Mouse (Mus musculus) ES-Bruce4 (cell line): ENCODE measurements at regions not wholly inside any gene's neighbourhood (a gene's known extent, or its start where the extent isn't known, plus 50 kb on each side); places are given as distances from the start of the nearest gene placed in this dataset.

Source experiments
- H3K27ac ChIP-seq: 2 replicates; pipeline ENCODE4 v1.5.1; 2012; ENCODE audit warnings: low read length, inconsistent platforms; ENCODE audit not compliant: insufficient read depth
- H3K27me3 ChIP-seq: 2 replicates; pipeline ENCODE4 v1.6.1; 2012; ENCODE audit warnings: mild to moderate bottlenecking, low read length, inconsistent platforms; ENCODE audit not compliant: control insufficient read depth, poor library complexity, insufficient read depth, severe bottlenecking
- H3K36me3 ChIP-seq: 2 replicates; pipeline ENCODE4 v1.6.1; 2012; ENCODE audit warnings: inconsistent platforms, mild to moderate bottlenecking, low read length, moderate library complexity; ENCODE audit not compliant: control insufficient read depth, poor library complexity, insufficient read depth, severe bottlenecking
- H3K4me1 ChIP-seq: one replicate; pipeline ENCODE4 v1.8.1; 2011; ENCODE audit warnings: low read length; ENCODE audit not compliant: control insufficient read depth, insufficient read depth
- H3K4me3 ChIP-seq: 2 replicates; pipeline ENCODE4 v1.5.1; 2011; ENCODE audit warnings: low read depth, mild to moderate bottlenecking, low read length
- H3K9ac ChIP-seq: 2 replicates; pipeline ENCODE4 v1.6.1; 2012; ENCODE audit warnings: low read depth, mild to moderate bottlenecking, inconsistent platforms; ENCODE audit not compliant: poor library complexity, severe bottlenecking
- H3K9me3 ChIP-seq: replicated peaks from 2 replicates; pipeline ENCODE4 v1.6.1; 2012; ENCODE audit warnings: mild to moderate bottlenecking, low read length, inconsistent platforms; ENCODE audit not compliant: control insufficient read depth, poor library complexity, insufficient read depth, severe bottlenecking
- CTCF ChIP-seq: IDR thresholded peaks from one replicate; pipeline ENCODE4 v1.8.1; 2011; ENCODE audit warnings: low read depth, low read length
- EP300 ChIP-seq: IDR thresholded peaks from 2 replicates; pipeline ENCODE4 v1.6.1; 2011; ENCODE audit warnings: low read depth, low read length; ENCODE audit not compliant: insufficient read depth
- POLR2A ChIP-seq: IDR thresholded peaks from one replicate; pipeline ENCODE4 v1.8.1; 2011; ENCODE audit warnings: low read length; ENCODE audit not compliant: insufficient read depth

DNA sequence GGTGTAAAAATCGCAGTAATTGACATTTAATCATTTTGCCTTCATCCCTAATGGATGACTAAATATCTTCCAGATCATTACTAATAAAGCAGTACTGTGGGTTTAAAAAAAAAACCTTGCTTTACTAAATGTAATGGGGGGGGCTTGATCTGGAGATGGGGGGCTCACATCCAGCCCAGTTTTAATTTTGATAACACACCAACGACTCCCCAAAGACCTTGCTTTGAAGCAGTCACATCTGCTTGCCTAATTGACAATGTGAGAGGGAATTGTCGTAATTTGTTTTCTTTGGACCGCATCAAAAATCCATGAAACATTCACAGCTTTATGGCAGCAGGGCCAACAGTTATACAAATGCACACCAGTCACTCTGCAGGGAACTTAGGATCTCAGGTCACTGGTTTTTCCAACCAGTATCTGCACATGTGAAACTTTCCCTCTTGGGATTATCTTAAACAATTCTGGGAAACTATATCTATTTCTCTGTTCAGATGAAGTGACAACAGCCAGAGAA lies 61.1 kb upstream of the Csrp2 start:
- Histone ChIP-seq H3K4me3 (no peak overlapping the region), H3K9ac (no peak overlapping the region), H3K4me1 (peaks cover 7% of the 10 kb centered on the region), H3K9me3 (no peaks in the 10 kb centered on the region), H3K27me3 (no peaks in the 10 kb centered on the region), H3K36me3 (no peaks in the 10 kb centered on the region), H3K27ac (no peak overlapping the region)
- TF ChIP-seq EP300 (no peak), CTCF (no peak), POLR2A (no peak)

DNA sequence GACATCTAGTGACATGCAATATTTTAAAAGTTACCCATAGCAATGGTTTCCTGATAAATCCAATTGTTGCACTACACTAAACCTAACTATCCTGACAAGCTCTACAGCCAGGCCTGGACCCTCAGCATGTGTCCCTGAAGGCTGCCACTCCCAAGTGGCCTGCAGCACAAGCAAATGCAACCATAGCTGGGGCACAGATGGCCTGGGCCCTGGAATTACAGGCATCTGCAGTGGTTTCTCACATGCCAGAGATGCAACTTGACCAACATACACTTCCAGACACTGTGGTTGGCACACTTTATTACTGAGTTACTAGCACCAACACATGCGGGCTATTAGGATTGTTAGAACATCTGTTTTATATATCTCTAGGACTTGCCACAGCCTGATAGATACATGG lies 60.3 kb upstream of the Csrp2 start:
- TF ChIP-seq POLR2A = no peak
- TF ChIP-seq CTCF = no peak
- no peak for TF ChIP-seq EP300
- no peaks in the 10 kb centered on the region for H3K36me3 ChIP-seq
- H3K4me3 ChIP-seq = no peak overlapping the region

More for the DNA sequence above, 60.3 kb upstream of the Csrp2 start:
- H3K27ac ChIP-seq = no peak overlapping the region
- H3K4me1 ChIP-seq = peaks cover 7% of the 10 kb centered on the region
- peaks cover 3% of the 10 kb centered on the region; the same call in 1 of the 2 replicates for H3K9me3 ChIP-seq
- no peak overlapping the region for H3K9ac ChIP-seq
- no peaks in the 10 kb centered on the region for H3K27me3 ChIP-seq
